Mouse (Mus musculus) thymus, postnatal 36 days (tissue): ENCODE data around the gene Pkn1.

Experiments used
- DNase-seq, 2 experiments: peaks; one replicate each; pipeline ENCODE4 v3.0.0; 2022; ENCODE audit warnings: mixed read lengths in 2 of 2

Pkn1 gene

DNA sequence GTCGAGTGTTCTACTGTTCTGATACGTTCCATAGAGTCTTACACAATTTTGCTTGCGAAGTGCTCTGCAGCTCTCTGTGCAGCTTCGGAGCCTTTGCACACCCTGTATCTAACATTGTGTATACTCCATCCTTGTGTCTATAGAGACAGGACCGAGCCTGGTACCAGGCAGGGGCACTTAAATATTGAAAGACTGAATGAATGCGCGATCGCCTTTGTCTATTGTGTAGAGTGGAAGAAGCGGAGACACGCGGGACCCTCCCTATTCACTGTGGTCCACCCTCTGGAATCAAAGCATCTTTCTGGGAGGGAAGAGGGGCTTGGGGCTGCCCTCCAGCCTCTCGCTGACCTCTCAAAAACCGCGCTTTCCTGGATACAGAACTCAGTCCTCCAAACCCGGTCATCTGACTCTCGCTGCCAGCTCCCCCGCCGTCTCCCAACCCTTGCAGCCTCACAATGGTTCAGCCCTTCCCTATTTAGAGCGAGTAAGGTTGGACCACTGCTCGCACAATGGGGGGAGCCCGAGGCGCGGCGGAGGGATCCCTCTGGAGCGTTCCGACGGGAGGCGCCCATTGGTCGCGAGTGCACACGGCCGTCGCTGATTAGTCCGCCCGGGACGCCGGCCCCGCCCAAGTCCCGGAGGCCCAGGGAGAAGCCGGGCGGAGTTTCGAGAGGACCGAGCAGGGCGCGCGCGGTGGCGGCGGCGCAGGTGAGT, 46.8 kb downstream of the Pkn1 start, which contains the start of gene Gipc1:
TSS of gene Gipc1 (plus strand) at position 648 of the 714 bp plus-strand sequence.
- DNase-seq: peak; percentile 96 to 98

DNA sequence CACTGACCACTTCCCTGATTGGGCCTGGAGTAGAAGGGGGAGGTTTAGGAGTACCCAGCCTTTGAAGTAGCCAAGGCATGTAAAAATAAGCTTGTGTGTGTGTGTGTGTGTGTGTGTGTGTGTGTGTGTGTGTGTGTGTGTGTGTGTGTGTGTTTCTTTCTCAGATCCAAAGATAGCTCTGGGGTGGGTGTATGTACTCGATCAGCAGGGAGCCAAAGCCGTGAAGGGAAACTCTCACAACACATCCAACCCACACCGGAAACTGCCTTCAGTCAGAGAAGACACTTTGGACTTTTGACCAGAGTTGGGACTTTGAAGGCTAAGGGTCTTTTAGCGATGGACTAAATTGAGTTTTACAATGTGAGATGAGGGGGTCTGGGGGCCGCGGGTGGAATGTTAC, 49.3 kb downstream of the Pkn1 start:
- no peak for DNase-seq

DNA sequence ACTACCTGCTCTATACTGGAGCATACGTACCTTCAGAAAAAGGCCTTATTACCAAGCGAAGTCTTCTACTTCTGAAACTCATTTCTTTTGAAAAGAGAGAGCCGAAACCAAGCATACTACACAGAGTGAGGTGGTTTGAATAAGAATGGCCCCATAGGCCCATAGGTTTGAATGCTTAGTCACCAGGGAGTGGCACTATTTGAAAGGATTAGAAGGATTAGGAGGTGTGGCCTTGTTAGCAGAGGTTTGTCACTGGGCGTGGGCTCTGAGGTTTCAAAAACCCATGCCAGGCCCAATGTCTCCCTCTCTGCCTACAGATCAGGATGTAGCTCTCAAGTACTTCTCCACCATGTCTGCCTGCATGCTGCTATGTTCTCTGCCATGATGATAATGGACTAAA, 50.9 kb downstream of the Pkn1 start:
- no peak for DNase-seq

DNA sequence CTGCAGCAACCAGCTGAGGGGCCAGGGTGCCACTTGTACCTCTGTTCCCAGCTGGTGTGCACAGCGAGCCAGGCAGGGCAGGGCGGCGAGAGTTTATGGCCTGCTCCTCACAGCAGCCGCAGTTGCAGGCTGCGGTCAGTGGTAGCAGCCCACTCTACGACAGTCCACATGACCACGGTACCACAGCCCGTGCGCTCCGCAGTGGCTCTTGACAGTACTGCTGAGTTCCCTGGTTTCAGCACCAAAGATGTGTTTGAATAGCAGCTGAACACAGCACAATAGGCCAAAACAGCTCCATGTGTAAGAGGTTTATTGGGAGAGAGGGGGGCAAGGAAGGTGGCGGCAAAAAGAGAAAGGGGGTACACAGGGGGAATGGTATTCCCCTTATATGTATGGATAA, 51.5 kb downstream of the Pkn1 start:
- no peak for DNase-seq

DNA sequence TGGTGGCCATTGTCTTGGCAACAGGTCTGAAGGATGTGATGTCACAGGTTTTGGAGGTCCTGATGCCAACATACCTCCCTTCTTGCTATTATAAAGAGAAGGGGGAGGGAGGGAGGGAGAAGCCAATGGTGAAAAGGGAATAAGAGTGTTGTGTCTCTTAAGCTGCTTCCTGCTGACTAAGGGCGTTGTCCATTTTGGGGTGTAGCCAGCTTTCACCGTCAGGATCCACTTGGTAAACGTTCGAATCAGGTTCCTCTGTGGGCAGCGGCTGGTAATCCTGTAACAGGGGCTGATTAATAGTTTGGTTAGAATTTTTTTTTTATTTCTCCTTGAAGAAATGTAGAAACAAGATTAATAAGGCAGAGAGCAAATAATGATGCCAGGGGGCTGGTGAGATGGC, 59.3 kb downstream of the Pkn1 start:
- DNase-seq: no peak

DNA sequence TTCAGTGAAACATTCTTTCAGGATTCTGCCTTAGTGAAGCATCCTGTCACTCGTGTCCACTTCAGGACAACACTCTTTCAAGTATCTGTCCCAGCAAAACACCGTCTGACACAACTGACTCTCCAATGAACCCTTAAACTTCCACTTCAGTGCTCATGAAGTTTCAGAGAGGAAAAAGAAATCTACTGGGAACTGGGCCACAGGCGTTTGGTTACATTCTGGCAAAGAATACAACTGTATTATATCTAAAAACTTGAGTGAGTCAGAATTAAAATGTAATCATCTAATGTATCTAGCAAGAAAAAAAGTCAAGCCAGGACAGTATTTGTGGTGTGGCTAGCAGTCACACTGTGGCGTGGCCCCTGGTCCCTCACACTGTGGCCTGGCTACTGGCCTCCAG, 60.1 kb downstream of the Pkn1 start:
- DNase-seq: no peak

DNA sequence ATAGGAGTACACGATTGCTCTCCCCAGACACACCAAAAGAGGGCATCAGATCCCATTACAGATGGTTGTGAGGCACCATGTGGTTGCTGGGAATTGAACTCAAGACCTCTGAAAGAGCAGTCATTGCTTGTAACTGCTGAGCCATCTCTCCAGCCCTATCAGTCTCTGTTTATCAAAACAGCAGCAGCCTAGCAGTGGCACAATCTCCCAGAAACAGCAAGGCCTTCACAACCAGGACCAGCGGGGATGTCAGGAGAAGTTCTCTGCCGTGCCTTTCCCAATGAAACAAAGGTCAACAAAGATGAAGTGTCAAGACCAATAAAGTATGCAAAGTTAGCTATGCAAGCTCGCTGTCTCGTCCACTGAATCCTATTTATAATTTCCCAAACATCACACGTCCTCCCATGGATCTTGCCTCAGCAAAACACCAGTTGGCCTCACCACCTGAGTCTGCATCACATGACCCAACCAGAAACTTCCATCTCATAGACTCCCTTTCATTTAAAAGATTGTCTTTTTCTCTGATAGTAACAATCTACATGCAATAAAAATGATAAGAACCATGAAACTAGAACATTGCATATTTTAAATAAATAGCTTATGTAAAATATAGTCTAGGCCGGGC, 66.8 kb downstream of the Pkn1 start:
- no peak for DNase-seq

DNA sequence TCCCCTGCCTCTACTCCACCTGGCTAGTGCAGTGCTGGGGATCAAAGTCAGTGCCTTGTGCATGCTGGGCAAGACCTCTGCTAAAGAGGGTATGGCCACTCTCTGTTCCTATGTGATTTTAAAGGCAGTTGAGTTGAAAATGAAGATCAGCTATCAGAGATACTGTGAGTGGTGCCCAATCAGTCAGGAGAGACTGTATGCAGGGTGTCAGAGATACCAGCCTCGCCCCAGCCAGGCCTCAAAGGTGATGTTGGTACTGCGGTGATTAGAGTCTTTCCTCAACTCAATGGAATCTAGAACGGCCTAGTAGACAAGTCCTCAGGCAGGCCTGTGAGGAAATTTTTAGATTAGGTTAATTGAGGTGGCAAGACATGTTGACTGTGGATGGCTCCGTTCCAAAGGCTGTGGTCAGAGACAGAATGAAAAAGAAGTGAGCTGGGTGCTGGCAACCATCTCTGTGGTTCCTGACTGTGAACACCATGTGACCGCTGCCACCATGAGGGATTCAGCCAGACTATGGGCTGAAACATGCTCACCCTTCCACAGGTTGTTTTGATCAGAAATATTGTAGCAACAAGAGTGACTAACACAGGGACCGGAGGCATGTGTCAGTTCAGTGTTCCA, 73.2 kb downstream of the Pkn1 start:
- DNase-seq: no peak

DNA sequence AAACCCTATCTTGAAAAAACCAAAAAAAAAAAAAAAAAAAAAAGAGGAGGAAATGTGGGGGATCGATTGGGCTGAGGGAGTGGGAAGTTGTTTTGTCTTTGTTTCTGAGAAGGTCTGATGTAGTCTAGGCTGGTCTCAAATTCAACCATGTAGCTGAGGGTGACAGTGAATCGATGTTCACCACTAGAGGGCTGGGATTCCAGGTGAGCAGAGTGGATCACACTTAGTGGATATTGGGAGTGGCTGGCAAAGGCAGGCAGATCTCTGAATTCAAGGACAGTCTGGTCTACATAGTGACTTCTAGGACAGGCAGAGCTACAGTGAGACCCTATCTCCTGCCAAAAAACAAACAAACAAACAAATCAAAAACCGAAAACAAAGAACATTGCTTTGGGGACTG, 74.2 kb downstream of the Pkn1 start:
- DNase-seq: no peak

DNA sequence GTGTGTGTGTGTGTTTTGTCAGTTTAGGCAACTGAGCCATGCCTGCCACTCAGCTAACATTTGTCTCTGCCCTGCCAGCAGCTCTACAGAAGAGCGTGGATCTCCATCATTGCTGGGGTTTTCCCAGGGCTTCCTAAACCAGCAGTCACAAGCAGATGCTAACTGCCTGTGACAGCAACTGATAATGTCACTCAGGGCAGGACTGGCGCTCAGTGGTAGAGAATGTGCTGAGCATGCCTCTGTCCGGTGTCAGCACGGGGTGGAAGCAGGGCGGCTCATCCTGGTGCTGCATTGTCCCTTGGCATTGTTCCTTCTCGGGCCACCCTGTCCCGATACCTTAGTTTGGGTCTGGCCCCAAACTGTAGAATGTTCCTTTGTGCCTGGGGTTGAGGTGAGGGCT, 75.4 kb downstream of the Pkn1 start:
- DNase-seq: no peak

DNA sequence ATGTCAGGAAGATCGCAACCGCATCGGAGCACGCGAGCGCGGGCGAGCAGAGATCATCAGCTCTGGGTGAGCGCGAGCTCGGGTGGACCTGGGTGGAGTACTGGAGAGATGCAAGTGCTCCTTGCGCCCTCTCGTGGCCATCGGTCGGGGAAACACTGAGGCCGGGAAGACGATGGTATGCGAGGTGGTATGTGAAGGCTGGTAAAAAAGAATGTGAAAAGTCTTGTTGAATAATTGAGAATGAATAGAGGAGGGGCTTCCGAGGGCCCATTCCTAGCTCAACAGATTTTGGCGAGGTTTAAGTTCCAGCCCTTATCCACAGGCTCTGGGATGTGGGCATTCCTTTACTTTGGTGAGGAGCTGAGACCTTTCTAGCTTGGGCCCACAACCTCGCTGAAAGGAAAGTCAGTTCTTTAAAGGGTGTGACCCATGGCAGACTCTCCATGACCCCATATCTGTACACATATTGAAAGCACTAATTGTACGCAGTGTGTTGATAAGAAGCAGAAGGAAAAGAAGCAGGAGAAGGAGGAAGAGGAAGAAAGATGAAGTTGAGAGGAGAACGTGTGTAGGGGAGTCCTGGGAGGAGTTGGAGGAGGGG, 76.5 kb downstream of the Pkn1 start:
- DNase-seq: peak; percentile 89

DNA sequence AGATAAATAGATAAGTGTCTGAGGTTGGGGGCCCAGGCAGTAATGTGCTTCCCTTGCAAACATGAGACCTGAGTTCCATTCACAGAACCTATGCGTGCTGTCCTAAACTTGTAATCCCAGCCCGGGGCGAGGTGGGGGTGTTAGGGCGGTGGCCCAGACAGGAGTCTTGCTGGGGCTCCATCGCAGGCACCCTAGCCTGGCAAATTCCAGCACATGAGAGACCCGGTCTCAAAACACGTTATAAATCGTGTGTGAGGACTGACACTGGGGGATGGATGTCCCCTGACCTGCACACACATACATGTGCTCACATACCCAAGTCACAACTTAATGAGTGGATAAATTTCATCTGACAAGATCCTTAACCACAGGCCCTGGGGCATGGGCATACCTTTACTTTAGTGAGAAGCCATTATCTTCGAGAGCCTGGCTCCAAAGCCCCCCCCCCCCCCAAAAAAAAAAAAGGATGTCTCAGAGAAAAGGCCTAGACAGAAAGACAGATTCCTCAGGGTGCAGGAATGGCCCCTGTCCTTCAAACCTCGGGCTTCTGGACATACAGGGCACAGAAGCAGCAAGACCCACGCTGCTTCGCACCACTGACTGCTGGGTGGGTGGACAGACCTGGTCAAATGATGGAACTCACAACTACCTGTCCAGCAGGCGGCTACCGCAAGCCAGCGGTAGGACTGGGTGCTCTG, 77.1 kb downstream of the Pkn1 start:
- no peak for DNase-seq

DNA sequence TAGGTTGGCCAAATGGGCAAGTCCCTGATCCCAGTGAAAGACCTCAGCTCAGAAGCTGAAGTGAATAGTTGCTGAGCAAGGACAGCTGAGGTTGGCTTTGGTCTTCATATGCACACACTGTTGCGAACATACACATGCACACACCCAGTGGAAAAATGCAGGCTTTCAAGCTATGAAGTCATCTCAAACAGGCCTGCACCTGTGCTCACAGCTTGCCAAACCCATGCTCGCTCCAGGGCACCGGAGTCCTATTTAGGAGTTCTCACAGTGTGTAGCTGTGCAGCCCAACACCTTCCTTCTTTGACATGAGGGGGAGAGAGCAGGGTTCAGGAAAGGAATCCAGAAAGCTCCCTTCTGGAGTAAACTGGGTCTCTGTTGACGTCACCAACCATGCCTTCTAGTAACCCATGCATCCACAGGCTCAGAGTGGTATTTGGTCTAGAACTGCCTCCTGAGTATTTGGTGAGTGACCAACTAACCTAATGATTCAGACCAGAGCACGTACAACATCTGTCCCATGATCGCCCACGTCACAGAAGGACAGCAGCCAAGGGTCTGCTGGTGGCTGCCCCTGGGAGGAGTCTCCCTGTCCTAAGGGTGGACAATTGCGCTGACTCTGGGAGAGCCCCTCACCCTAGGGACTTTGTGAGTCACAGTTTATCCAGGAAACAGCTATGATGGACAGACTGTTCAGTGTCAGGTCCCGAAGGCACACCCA, 79.3 kb downstream of the Pkn1 start:
- peak in 1 of 2 experiments; percentile 64 for DNase-seq

DNA sequence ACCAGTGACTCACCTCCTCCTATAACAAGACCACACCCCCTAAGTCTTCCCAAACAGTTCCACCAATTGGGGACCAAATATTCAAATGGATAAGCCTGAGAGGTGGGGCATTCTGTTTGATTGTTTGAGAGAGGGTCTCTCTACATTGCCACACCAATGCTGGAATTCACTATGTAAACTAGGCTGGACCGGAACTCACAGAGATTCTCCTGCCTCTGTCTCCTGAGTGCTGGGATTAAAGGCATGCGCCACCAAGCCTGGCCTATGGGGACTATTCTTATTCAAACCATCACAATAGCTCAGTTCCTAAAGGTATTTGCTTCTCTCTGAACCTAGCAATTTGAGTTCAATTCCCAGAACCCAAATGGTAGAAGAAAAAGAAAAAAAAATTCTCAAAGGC, 80.4 kb downstream of the Pkn1 start:
- no peak for DNase-seq

DNA sequence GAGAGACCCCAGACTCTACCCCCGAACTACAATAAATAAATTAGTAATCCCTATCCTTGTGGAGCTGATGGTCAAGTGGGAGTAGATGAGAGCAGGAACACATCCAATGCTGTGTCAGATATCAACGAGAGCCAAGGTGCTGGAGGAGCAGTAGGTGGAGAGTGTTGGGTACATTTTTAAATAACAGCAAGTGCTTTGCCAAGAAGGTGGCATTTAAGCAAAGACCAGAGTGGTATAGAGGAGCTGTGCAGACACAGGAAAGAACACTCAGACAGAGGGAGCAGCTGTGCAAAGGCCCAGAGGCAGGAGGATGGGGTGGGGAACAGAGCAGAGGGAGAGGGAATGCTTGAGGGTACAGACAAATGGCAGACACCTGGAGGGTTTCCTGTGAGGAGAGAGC, 81.9 kb downstream of the Pkn1 start:
- no peak for DNase-seq

DNA sequence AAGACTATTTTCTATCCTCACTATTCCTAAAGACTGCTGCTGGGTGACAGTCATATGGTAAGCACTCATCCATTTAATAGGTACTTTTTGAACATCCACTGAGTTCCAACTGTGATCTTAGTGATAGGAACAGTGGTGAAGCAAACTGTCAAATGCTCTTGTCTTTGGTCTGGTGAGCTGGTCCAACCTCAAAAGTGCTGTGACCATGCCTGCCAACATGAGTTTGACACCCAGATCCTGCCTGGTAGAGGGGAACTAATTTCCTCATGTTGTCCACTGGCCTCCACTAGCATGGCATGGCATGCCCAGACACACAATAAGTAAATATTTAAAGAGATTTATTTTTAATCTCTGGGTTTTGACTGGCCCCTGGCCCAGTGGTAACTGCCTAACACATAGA, 82.4 kb downstream of the Pkn1 start:
- DNase-seq: no peak
